ENCODE assay signal across 14 mouse cellular contexts in genomic region chr10:81057406-81058130, GRCm38 (mm10). TPM values are rescaled to one million over a fixed set of nuclear protein-coding genes. Genes with fewer than 3 reads are reported as not detected.
A peak's percentile ranks its signal among the peaks of the same experiment; 100 is the strongest.
DNase-seq lines count a peak whose midpoint lies in the region; ATAC-seq and TF ChIP-seq lines count a peak whose summit lies in the region.
"Had no signal": no experiment of that assay in that cellular context is flagged by ENCODE, and none has a peak within 500 bp of the region (broad histone marks: within the 10 kb centered on the region; RNA-seq: fewer than 3 reads in every experiment).

No protein-coding gene starts in this region.

- TF ChIP-seq CTCF in gastrocnemius, adult 2 months (IDR thresholded peaks at IDR 0.05) = no peak
- no peak for TF ChIP-seq CTCF in liver, adult 2 months (IDR thresholded peaks at IDR 0.05; ENCODE audit: low read depth, low read length)

- no peaks in the 10 kb centered on the region for H3K9me3 ChIP-seq in liver, embryonic 12.5 days (replicated peaks)
- H3K9me3 ChIP-seq in embryonic facial prominence, embryonic 14.5 days (ENCODE audit: control insufficient read depth, low read length) = no peaks in the 10 kb centered on the region

- DNase-seq in gastrocnemius, adult 2 months = no peak
- no peak for DNase-seq in gastrocnemius, postnatal 25 days
- peak; percentile 72 for DNase-seq in liver, adult 2 months (ENCODE audit: extremely low read depth, low read depth, low spot score)
- peak; percentile 86 for DNase-seq in adipocyte (ENCODE audit: low spot score)
- no peak for DNase-seq in embryonic facial prominence, embryonic 14.5 days (ENCODE audit: low spot score)
- DNase-seq in spleen, adult 12 weeks (ENCODE audit: low spot score) = no peak
- DNase-seq: cerebellum, adult 11 months; embryo, embryonic 11 days; forebrain, postnatal 0 days; thymus, postnatal 4 days had no signal

- 0 out of 2 replicates have a peak overlapping the region, but pooled peaks have one; percentile 9 for H3K4me3 ChIP-seq in gastrocnemius, adult 2 months
- H3K4me3 ChIP-seq in liver, adult 2 months (ENCODE audit: insufficient read depth, low read depth, low read length) = no peak overlapping the region
- H3K4me3 ChIP-seq in liver, embryonic 12.5 days = no peak overlapping the region
- H3K4me3 ChIP-seq in embryonic facial prominence, embryonic 14.5 days (ENCODE audit: low read depth, low read length) = no peak overlapping the region

- no peak for TF ChIP-seq POLR2A in liver, adult 2 months (IDR thresholded peaks at IDR 0.05; ENCODE audit: extremely low read depth, insufficient read depth, low read length)

- no peak overlapping the region for H3K4me2 ChIP-seq in liver, embryonic 12.5 days
- no peak overlapping the region for H3K4me2 ChIP-seq in embryonic facial prominence, embryonic 14.5 days (ENCODE audit: low read depth, low read length)
- H3K4me2 ChIP-seq: hindbrain, embryonic 14.5 days had no signal

- H3K4me1 ChIP-seq in liver, adult 2 months (ENCODE audit: control insufficient read depth, insufficient read depth, low read length) = peaks cover 21% of the 10 kb centered on the region
- H3K4me1 ChIP-seq in liver, embryonic 12.5 days = peaks cover 29% of the 10 kb centered on the region
- H3K4me1 ChIP-seq in embryonic facial prominence, embryonic 14.5 days (ENCODE audit: control insufficient read depth, insufficient read depth, low read length) = peaks cover 14% of the 10 kb centered on the region; the same call in 1 of the 2 replicates

- H3K27me3 ChIP-seq in liver, adult 2 months (ENCODE audit: control insufficient read depth, insufficient read depth, low read length) = no peaks in the 10 kb centered on the region
- no peaks in the 10 kb centered on the region for H3K27me3 ChIP-seq in liver, embryonic 12.5 days (replicated peaks)
- H3K27me3 ChIP-seq in embryonic facial prominence, embryonic 14.5 days (replicated peaks; ENCODE audit: control insufficient read depth, insufficient read depth, low read length) = no peaks in the 10 kb centered on the region

- no peaks in the 10 kb centered on the region for H3K36me3 ChIP-seq in liver, adult 2 months (ENCODE audit: control insufficient read depth, insufficient read depth, low read length)
- H3K36me3 ChIP-seq in liver, embryonic 12.5 days = peaks cover 23% of the 10 kb centered on the region
- H3K36me3 ChIP-seq in embryonic facial prominence, embryonic 14.5 days (ENCODE audit: control insufficient read depth, insufficient read depth, low read length) = 0 out of 2 replicates have a peak, but pooled peaks cover 3% of the 10 kb centered on the region

- intact Hi-C loops in gastrocnemius, adult 2 months (cut with DNase I) = no loop called here

- peaks cover 49% of the 10 kb centered on the region for H3K79me2 ChIP-seq in liver, adult 2 months (ENCODE audit: control insufficient read depth, insufficient read depth, low read length)

- no peak for ATAC-seq in liver, embryonic 12.5 days
- ATAC-seq in embryonic facial prominence, embryonic 14.5 days (ENCODE audit: low read depth) = no peak
- no peak for ATAC-seq in activated CD4-positive, CD25-positive, alpha-beta regulatory T cell, adult 4 months
- ATAC-seq: forebrain, postnatal 0 days had no signal

- H3K9ac ChIP-seq in liver, adult 2 months (ENCODE audit: low read depth, low read length) = no peak overlapping the region
- no peak overlapping the region for H3K9ac ChIP-seq in liver, embryonic 12.5 days
- H3K9ac ChIP-seq in embryonic facial prominence, embryonic 14.5 days (ENCODE audit: low read depth, low read length) = peak overlapping the region; percentile 14; the same call in 1 of the 2 replicates
- H3K9ac ChIP-seq: forebrain, postnatal 0 days; hindbrain, embryonic 14.5 days had no signal

- 69% methylated on average over 23 of the region's 23 CpGs for WGBS in liver, adult 2 months
- WGBS in liver, embryonic 12.5 days (ENCODE audit: insufficient replicate concordance) = 87% methylated on average over 23 of the region's 23 CpGs
- 90% methylated on average over 23 of the region's 23 CpGs for WGBS in embryonic facial prominence, embryonic 14.5 days

- peak overlapping the region; percentile 46 for H3K27ac ChIP-seq in gastrocnemius, adult 2 months
- H3K27ac ChIP-seq in liver, adult 2 months (replicated peaks; ENCODE audit: insufficient read depth, low read depth, low read length) = no peak overlapping the region
- no peak overlapping the region for H3K27ac ChIP-seq in liver, embryonic 12.5 days
- H3K27ac ChIP-seq in embryonic facial prominence, embryonic 14.5 days (replicated peaks; ENCODE audit: low read depth, low read length) = no peak overlapping the region
- H3K27ac ChIP-seq: hindbrain, embryonic 14.5 days; kidney, postnatal 0 days had no signal

RNA-seq across cellular contexts. Expression of gene Sgta, which starts 2.4 kb away (rescaled TPM):
- 100 to 1,000 TPM; 100 TPM for total RNA-seq in gastrocnemius, adult 2 months (2021)
- 10 to 100 TPM; 82.2 to 85.2 TPM for total RNA-seq in gastrocnemius, postnatal 25 days (2021)
- 43.9 and 53.8 TPM in 2 replicates for total RNA-seq in liver, adult 2 months (2014; rRNA removed)
- 136 and 146 TPM in 2 replicates for polyA plus RNA-seq in liver, adult 2 months (2012; rRNA removed)
- 89.2 and 91.3 TPM in 2 replicates for polyA plus RNA-seq in liver, embryonic 12.5 days (2016; fragmentation: Nextera tagmentation; extraction: Ambion mirVana)
- polyA plus RNA-seq in embryonic facial prominence, embryonic 14.5 days (2014; fragmentation: Nextera tagmentation; extraction: Ambion mirVana) = 163 and 179 TPM in 2 replicates
- 10 to 100 TPM; 54.7 to 68.3 TPM for polyA plus RNA-seq in activated CD4-positive, CD25-positive, alpha-beta regulatory T cell, adult 4 months (2017; shearing (Covaris generic))

RNA-seq across cellular contexts. Expression of gene Thop1, which starts 12.3 kb away (rescaled TPM):
- total RNA-seq in gastrocnemius, adult 2 months (2021) = 10 to 100 TPM; 25.1 to 25.9 TPM
- 10 to 100 TPM; 18.5 to 22.9 TPM for total RNA-seq in gastrocnemius, postnatal 25 days (2021)
- 7.4 and 9.3 TPM in 2 replicates for total RNA-seq in liver, adult 2 months (2014; rRNA removed)
- 12.0 and 13.1 TPM in 2 replicates for polyA plus RNA-seq in liver, adult 2 months (2012; rRNA removed)
- polyA plus RNA-seq in liver, embryonic 12.5 days (2016; fragmentation: Nextera tagmentation; extraction: Ambion mirVana) = 48.5 and 50.8 TPM in 2 replicates
- polyA plus RNA-seq in embryonic facial prominence, embryonic 14.5 days (2014; fragmentation: Nextera tagmentation; extraction: Ambion mirVana) = 61.7 and 62.9 TPM in 2 replicates
- 1 to 10 TPM; 2.8 to 4.5 TPM for polyA plus RNA-seq in activated CD4-positive, CD25-positive, alpha-beta regulatory T cell, adult 4 months (2017; shearing (Covaris generic))

RNA-seq across cellular contexts. Expression of gene Slc39a3, which starts 20.3 kb away (rescaled TPM):
- 10 to 100 TPM; 11.6 to 16.0 TPM for total RNA-seq in gastrocnemius, adult 2 months (2021)
- 10 to 100 TPM; 13.5 to 13.9 TPM for total RNA-seq in gastrocnemius, postnatal 25 days (2021)
- total RNA-seq in liver, adult 2 months (2014; rRNA removed) = 6.1 and 6.9 TPM in 2 replicates
- 13.2 and 14.1 TPM in 2 replicates for polyA plus RNA-seq in liver, adult 2 months (2012; rRNA removed)
- polyA plus RNA-seq in liver, embryonic 12.5 days (2016; fragmentation: Nextera tagmentation; extraction: Ambion mirVana) = 7.1 and 7.9 TPM in 2 replicates
- polyA plus RNA-seq in embryonic facial prominence, embryonic 14.5 days (2014; fragmentation: Nextera tagmentation; extraction: Ambion mirVana) = 11.9 and 15.4 TPM in 2 replicates
- 1 to 10 TPM; 3.2 to 4.0 TPM for polyA plus RNA-seq in activated CD4-positive, CD25-positive, alpha-beta regulatory T cell, adult 4 months (2017; shearing (Covaris generic))

RNA-seq across cellular contexts. Expression of gene Diras1, which starts 32.1 kb away (rescaled TPM):
- total RNA-seq in gastrocnemius, adult 2 months (2021) = under 1 TPM in 1 of 2 experiments, not detected in 1; 0.08 TPM
- total RNA-seq in gastrocnemius, postnatal 25 days (2021) = under 1 TPM in 1 of 2 experiments, not detected in 1; 0.51 TPM
- total RNA-seq in liver, adult 2 months (2014; rRNA removed) = 0.07 TPM in 1 of 2 replicates, not detected in the other
- not detected in 2 replicates for polyA plus RNA-seq in liver, adult 2 months (2012; rRNA removed)
- polyA plus RNA-seq in liver, embryonic 12.5 days (2016; fragmentation: Nextera tagmentation; extraction: Ambion mirVana) = not detected in 2 replicates
- 0.95 and 1.1 TPM in 2 replicates for polyA plus RNA-seq in embryonic facial prominence, embryonic 14.5 days (2014; fragmentation: Nextera tagmentation; extraction: Ambion mirVana)
- under 1 TPM in 1 of 2 experiments, not detected in 1; 0.11 TPM for polyA plus RNA-seq in activated CD4-positive, CD25-positive, alpha-beta regulatory T cell, adult 4 months (2017; shearing (Covaris generic))

RNA-seq across cellular contexts. Expression of gene Creb3l3, which starts 41.1 kb away (rescaled TPM):
- total RNA-seq in gastrocnemius, adult 2 months (2021) = not detected
- total RNA-seq in gastrocnemius, postnatal 25 days (2021) = under 1 TPM; 0.10 to 0.83 TPM
- total RNA-seq in liver, adult 2 months (2014; rRNA removed) = 190 and 205 TPM in 2 replicates
- 287 and 308 TPM in 2 replicates for polyA plus RNA-seq in liver, adult 2 months (2012; rRNA removed)
- polyA plus RNA-seq in liver, embryonic 12.5 days (2016; fragmentation: Nextera tagmentation; extraction: Ambion mirVana) = 17.3 and 17.8 TPM in 2 replicates
- 0.60 and 0.68 TPM in 2 replicates for polyA plus RNA-seq in embryonic facial prominence, embryonic 14.5 days (2014; fragmentation: Nextera tagmentation; extraction: Ambion mirVana)
- polyA plus RNA-seq in activated CD4-positive, CD25-positive, alpha-beta regulatory T cell, adult 4 months (2017; shearing (Covaris generic)) = not detected

Comparison
In these comparisons a context has a peak if more than half of its experiments do, and no peak if none do; other contexts are left out.
1. DNase-seq: peak in liver, adult 2 months (single experiment) and adipocyte (single experiment); none in gastrocnemius, adult 2 months (single experiment), gastrocnemius, postnatal 25 days (single experiment), embryonic facial prominence, embryonic 14.5 days (single experiment) and spleen, adult 12 weeks (single experiment).